Mouse (Mus musculus): ENCODE data around the gene Ormdl3.

DNA sequence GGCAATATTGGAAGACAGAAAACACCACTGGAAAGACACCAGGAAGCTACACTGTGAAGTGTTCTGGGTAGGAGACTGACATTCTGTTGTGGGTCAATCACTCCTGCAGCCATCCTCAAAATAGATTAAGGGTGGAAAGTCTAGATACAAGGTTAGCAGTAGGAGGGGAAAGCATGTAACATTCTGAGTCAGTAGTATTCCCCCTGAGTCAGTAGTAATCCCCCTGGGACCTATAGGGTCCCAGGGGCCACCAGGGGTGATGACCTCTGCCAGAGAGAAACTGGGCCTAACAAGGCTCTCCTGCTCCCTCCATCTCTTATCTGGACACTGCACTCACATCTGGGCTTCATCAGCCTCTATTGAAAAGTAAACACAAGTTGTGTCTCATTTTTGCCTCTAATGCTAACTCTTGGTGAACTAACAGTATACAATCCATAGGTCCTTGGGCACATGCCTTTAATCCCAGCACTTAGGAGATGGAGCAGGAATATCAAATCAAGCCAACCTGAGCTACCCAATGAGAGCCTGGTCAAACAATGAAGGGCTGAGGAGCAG, 49.6 kb downstream of the Ormdl3 start:
- TF ChIP-seq POLR2A (IDR thresholded peaks at IDR 0.05; ENCODE audit: insufficient read length, low read depth) (no peak), TCF12 (IDR thresholded peaks at IDR 0.05; ENCODE audit: insufficient read depth, poor library complexity, severe bottlenecking) (no peak), USF1 (IDR thresholded peaks at IDR 0.05; ENCODE audit: low read depth) (no peak)

Measured in myocyte (in vitro differentiated cells).